Mouse (Mus musculus): ENCODE measurements around the gene Sema3a.

DNA sequence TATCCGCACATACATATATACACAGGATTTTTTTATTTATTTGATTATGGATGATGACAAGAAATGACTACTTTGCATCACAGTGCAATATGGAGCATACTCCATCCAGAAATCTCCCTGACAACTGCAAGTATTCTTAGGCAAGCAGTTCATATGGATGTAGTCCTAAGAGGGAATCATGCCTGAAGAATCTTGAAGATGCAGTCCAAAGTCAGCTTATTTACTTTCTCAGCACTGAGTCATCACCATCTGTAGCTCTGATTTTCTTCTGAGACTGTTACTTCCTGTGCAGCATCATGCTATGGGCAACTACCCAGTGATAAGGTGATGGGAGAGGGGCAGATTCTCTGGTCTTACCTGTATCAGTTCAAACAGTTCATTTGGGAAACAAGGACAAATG is 229.7 kb downstream of the Sema3a start:
- TF ChIP-seq CTCF (conservative IDR thresholded peaks at IDR 0.05; ENCODE audit: low read length) (no peak), NANOG (IDR thresholded peaks at IDR 0.05; ENCODE audit: borderline replicate concordance, low read length) (no peak)

Measured in E14TG2a.4 (cell line).